Mouse (Mus musculus) megakaryocyte, embryonic 14.5 days (primary cell): ENCODE results near the gene Efna2. TPM values are rescaled to one million over a fixed set of nuclear protein-coding genes. Genes with fewer than 3 reads are reported as not detected.

ENCODE experiments used
- H3K27me3 ChIP-seq: replicated peaks from 2 replicates; pipeline ENCODE3; 2012; ENCODE audit warnings: inconsistent platforms
- H3K36me3 ChIP-seq: replicated peaks from 2 replicates; pipeline ENCODE3; 2012; ENCODE audit warnings: low read length, inconsistent platforms, mixed read lengths
- H3K4me1 ChIP-seq: 2 replicates; pipeline ENCODE4 v1.6.1; 2012; ENCODE audit warnings: inconsistent platforms
- H3K4me3 ChIP-seq: replicated peaks from 2 replicates; pipeline ENCODE3; 2012; ENCODE audit warnings: moderate library complexity, mild to moderate bottlenecking, inconsistent platforms
- H3K9me3 ChIP-seq: 2 replicates; pipeline ENCODE4 v1.6.1; 2012; ENCODE audit warnings: inconsistent platforms
- FLI1 ChIP-seq: IDR thresholded peaks from 2 replicates; pipeline ENCODE4 v1.6.1; 2012; ENCODE audit warnings: low read length, inconsistent platforms, mixed read lengths
- GATA1 ChIP-seq: IDR thresholded peaks from 3 replicates; pipeline ENCODE4 v1.6.1; 2012; ENCODE audit warnings: mixed read lengths, low read length, inconsistent platforms, borderline replicate concordance
- polyA plus RNA-seq: library from polyadenylated mRNA; stranded (reverse); fragments of >175 nt; gene quantifications from 2 replicates; pipeline ENCODE4 v1.2.3, GENCODE M21; 2012; ENCODE audit warnings: low replicate concordance; ENCODE audit not compliant: insufficient read depth

Gene Efna2
- polyA plus RNA-seq, 1 experiment = 0.79 TPM

DNA sequence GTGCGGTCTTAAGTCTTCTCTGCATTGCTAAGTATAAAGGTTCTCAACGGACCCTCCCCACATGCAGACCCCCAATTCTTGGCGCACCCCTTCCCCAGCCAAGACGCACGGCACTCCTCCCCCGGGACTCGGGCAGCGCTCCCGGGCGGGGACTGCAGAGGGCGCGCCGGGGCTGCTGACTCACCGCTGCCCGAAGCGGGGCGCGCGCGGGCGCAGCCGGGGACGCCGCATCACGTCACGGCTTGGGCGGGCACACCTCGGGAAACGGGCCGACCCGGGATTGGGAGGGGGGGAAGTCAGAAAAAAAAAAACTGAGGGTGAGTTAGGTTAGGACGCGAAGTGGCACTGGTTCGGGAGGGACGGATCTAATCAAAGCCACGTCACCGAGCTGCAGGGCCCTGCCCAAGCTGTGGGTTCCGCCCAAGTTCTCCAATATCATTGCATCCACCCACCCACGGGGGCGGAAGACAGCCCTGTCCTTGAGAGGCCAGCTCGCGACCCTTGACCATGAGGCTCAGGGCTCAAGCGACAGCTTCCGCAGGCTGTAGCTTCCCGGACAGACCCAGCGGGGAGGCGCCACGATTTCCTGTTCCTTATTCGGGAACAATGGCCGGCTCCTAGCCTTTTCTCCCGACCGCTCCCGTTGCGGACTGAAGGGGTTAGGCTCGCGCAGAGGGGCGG is 30.5 kb upstream of the Efna2 start:
- TF ChIP-seq FLI1 = no peak
- no peak for TF ChIP-seq GATA1
- Histone ChIP-seq H3K4me3 (peak overlapping the region; percentile 99), H3K27me3 (no peaks in the 10 kb centered on the region), H3K9me3 (no peaks in the 10 kb centered on the region), H3K36me3 (peaks cover 74% of the 10 kb centered on the region), H3K4me1 (peaks cover 72% of the 10 kb centered on the region)

DNA sequence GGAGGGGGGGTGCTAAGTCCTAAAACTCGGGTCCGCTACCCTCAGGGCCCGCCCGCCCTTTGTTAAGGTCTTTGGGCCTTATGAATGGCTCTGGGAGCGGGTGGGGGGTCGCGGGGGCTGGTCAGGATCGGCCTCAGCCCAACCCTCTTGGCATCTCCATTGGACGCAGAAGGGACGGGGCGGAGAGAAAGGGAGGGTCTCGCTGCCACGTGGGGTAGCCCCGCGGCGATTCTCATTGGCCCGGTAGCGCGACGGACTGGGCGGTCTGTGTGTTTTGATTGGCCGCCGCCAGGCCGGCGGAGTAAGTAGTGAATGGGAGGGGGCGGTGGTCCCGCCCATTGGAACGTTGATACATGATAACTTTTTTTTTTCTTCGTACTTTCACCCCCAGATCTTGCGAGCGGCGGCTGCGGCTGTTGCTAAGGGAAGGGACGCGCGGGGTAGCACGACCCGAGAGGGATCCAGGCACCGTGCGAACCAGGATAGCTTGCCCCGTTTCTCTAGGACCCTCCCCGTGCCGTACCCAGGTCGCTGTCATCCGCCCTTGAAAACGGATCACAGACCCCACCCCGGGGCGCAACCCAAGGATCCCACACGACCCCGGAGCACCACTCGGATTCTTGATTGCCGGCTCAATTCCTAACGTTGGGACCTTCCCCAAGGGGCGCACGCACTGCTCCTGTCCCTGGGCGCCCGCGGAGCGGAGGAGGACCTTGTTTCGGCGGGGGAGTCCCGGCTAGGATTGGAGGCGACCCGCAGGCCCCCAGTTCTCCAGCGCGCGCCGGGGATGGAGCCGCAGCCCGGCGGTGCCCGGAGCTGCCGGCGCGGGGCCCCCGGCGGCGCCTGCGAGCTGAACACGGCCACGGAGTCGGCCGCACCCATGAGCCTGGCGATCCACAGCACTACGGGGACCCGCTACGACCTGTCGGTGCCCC is 29.7 kb upstream of the Efna2 start:
- Histone ChIP-seq H3K4me3 (peak overlapping the region; percentile 99), H3K4me1 (peaks cover 72% of the 10 kb centered on the region), H3K27me3 (no peaks in the 10 kb centered on the region), H3K36me3 (peaks cover 74% of the 10 kb centered on the region), H3K9me3 (no peaks in the 10 kb centered on the region)
- TF ChIP-seq GATA1 = no peak
- no peak for TF ChIP-seq FLI1

DNA sequence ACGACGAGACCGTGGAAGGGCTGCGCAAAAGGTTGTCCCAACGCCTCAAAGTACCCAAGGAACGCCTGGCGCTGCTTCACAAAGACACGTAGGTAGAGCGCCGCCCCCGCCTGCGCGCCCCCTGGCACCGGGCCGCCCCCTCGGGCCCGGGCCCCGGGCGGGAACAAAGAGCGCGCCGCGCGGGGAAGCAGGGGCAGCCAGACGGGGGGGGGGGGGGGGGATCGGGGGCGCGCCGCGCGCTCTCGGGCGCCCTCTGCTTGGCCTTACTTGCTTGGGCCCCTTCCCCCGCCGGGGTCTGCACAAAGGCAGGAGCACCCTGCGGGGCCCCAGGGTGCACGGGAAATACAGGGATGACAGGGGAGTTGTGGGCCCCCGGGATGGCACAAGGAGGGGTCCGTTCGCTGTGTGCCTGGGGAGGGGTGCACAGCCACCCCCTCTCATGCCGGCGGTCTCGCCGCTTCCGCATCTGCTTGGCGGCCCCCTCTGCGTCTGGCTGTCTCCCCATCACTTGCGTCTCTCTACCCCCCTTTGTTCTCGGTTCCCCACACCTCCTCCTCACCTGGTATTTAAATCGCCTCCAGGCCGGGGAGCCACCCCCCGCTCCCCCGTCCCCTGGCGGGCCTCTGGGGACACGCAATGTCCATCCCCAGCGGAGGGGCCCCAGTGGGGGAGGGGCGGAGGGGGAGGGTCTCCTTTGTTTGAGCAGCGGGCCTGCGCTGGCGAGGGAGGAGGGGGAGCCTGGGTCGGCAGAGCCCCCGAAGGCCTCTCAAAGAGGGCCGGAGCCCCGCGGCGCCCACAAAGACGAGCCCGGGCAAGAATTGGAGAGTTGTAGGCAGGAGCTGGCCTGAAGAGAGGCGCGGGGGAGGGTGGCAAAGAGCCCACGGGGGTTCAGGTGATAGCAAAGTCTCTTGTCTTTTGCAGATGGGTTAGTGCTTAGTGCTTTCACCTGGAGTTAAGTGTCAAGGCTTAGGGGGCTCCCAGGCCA is 28.8 kb upstream of the Efna2 start:
- TF ChIP-seq FLI1 (no peak), GATA1 (no peak)
- H3K9me3 ChIP-seq = no peaks in the 10 kb centered on the region
- H3K4me1 ChIP-seq = peaks cover 72% of the 10 kb centered on the region
- no peaks in the 10 kb centered on the region for H3K27me3 ChIP-seq
- peaks cover 74% of the 10 kb centered on the region for H3K36me3 ChIP-seq
- H3K4me3 ChIP-seq = peak overlapping the region; percentile 99

DNA sequence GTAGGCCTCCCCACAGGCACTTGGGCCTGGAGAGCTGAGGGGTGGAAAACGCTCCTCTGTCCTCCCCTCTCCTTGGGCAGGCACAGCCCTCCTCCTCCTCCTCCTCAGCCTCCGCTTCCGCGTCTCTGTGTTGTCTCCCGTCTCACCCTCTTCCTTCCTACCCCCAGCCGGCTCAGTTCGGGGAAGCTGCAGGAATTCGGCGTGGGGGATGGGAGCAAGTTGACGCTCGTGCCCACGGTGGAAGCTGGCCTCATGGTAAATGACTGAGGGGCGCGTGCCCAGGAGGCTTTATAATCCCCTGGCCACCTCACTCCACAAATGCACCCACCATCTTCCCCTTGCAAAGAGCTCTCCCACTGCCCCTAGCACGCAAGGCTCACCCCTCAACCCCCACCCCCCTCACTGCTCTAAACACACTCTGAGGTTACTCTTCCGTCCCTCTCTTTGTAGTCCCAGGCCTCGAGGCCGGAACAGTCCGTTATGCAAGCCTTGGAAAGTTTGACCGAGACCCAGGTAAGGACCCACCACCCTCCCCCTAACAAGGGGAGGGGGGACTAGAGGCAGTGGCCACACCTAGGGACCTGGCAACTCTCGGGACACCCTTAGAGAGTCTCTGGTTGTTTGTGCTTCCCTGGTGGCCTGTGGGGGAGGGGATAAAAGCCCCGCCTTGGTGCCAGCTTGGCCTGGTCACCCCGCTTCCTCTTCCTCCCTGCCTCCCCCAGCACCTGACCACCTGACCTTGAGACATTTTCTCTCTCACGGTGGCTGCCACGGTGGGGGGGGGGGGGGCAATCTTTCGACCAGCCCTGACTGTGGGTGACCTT is 27.9 kb upstream of the Efna2 start:
- no peaks in the 10 kb centered on the region for H3K9me3 ChIP-seq
- H3K27me3 ChIP-seq = no peaks in the 10 kb centered on the region
- H3K36me3 ChIP-seq = peaks cover 74% of the 10 kb centered on the region
- H3K4me3 ChIP-seq = peak overlapping the region; percentile 99
- peaks cover 72% of the 10 kb centered on the region for H3K4me1 ChIP-seq
- TF ChIP-seq GATA1 (no peak), FLI1 (no peak)

DNA sequence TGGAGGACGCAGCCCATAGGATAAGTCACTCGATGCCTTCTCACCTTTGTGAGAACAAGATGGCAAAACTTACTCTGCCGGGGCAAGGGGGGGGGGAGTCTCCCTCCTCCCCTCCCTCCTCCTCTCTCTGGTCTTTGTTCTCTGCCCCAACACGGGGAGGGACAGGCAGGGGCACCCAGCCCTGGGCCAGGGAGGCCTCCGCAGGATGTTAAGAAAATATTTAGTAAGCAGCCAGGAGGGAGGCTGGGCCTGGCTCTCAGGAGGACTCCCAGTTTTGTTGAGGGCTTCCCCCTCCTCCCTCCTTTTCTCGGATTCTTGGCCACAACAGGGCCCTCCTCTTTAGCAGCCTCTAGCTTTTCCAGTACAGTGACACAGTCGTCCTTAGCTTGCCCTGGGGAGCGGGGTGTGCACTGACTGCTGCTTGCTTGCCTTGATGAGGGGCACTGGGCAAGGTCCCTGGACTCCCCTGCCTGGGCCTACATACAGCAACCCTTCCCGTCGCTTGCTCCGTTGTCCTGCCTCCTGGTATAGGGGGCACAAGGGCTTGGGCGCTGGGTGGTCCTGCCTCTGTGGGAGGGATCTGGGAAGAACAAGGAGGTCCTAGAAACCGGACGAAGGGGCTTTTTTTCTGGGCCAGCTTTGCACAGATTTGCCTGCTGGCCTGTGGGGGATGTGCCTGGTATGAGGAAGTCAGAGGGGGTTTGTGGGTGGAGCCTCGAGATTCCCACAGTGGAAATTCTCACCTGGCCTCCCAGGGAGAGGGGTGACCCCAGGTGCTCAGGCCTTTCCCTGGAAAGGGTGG is 27.0 kb upstream of the Efna2 start:
- TF ChIP-seq FLI1 (no peak), GATA1 (no peak)
- Histone ChIP-seq H3K4me1 (peaks cover 72% of the 10 kb centered on the region), H3K27me3 (no peaks in the 10 kb centered on the region), H3K36me3 (peaks cover 76% of the 10 kb centered on the region), H3K9me3 (no peaks in the 10 kb centered on the region), H3K4me3 (peak overlapping the region; percentile 99)

DNA sequence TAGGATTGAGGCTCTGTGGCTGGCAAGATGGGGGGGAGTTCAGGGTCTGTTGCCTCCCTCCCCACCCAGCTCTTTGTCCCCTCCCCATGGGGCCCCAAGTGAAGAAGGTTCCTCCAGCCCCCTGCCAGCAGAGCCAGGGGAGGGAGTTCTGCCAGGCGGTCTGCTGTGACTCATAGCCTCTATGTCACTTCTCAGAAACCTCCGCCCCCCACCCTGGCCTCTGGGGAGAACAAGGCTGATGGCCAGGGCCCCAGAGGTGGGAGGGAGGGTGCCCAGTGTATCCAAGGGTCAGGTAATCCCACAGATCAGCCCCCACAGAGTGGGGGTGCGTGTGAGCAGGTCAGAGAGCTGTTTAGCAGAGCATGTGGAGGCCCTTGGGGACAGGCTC is 26.4 kb upstream of the Efna2 start:
- Histone ChIP-seq H3K4me3 (peak overlapping the region; percentile 99), H3K9me3 (no peaks in the 10 kb centered on the region), H3K4me1 (peaks cover 72% of the 10 kb centered on the region), H3K27me3 (no peaks in the 10 kb centered on the region), H3K36me3 (peaks cover 80% of the 10 kb centered on the region)
- TF ChIP-seq GATA1 (no peak), FLI1 (no peak)

DNA sequence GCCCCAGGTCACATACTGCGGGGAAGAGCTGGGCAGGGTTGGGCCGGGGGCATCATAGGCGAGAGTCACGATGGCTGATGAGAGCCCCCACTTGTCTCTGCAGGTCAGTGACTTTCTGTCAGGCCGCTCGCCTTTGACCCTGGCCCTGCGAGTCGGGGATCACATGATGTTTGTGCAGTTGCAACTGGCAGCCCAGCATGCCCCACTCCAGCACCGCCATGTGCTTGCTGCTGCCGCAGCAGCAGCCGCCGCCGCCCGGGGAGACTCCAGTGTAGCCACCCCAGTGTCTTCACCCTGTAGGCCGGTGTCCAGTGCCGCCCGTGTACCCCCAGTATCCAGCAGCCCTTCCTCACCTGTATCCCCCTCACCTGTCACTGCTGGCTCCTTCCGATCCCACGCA is 25.6 kb upstream of the Efna2 start:
- TF ChIP-seq FLI1 = no peak
- no peak for TF ChIP-seq GATA1
- Histone ChIP-seq H3K27me3 (no peaks in the 10 kb centered on the region), H3K4me3 (no peak overlapping the region), H3K36me3 (peaks cover 80% of the 10 kb centered on the region), H3K4me1 (peaks cover 77% of the 10 kb centered on the region), H3K9me3 (no peaks in the 10 kb centered on the region)

DNA sequence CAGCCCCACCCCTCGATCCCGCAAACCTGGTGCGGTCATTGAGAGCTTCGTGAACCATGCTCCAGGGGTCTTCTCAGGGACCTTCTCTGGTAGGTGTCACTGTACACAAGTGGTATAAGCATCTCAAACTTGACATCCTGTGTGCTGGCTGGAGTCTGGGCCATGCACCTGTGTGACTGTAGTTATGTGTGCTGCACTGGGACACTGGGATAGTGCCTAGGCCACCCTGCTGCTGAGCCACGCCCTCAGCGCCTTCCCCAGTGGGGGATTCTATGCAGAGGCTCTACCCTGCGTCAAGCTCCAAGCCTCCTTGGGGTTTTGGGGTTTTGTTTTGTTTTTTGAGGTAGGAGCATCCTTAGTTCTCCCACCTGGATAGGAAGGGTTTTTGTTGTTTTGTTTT is 24.9 kb upstream of the Efna2 start:
- H3K36me3 ChIP-seq = peaks cover 80% of the 10 kb centered on the region
- H3K4me1 ChIP-seq = peaks cover 84% of the 10 kb centered on the region
- H3K27me3 ChIP-seq = no peaks in the 10 kb centered on the region
- peak overlapping the region; percentile 29 for H3K4me3 ChIP-seq
- H3K9me3 ChIP-seq = no peaks in the 10 kb centered on the region
- TF ChIP-seq GATA1 (no peak), FLI1 (no peak)
